Mouse (Mus musculus) stomach, embryonic 16.5 days (tissue): Measurements from ENCODE around the gene Jade1. TPM values are rescaled to one million over a fixed set of nuclear protein-coding genes. Genes with fewer than 3 reads are reported as not detected.

ENCODE experiments used
- ATAC-seq: fragments of 200-750 bp; cut with Nextera tagmentation; 2 replicates; pipeline ENCODE4 v1.8.0; 2017; ENCODE audit warnings: moderate number of reproducible peaks, moderate TSS enrichment; ENCODE audit not compliant: insufficient read depth, low FRiP score
- H3K27ac ChIP-seq: fragments of 300-500 bp; sonication (generic); 2 replicates; pipeline ENCODE4 v1.5.1; 2014; ENCODE audit warnings: low read length
- H3K27me3 ChIP-seq: fragments of 300-500 bp; sonication (generic); 2 replicates; pipeline ENCODE4 v1.6.1; 2014; ENCODE audit warnings: low read length, control low read depth, mixed read lengths; ENCODE audit not compliant: control insufficient read depth, insufficient read depth
- H3K36me3 ChIP-seq: fragments of 300-500 bp; sonication (generic); 2 replicates; pipeline ENCODE4 v1.6.1; 2014; ENCODE audit warnings: low read length; ENCODE audit not compliant: control insufficient read depth, insufficient read depth
- H3K4me1 ChIP-seq: fragments of 300-500 bp; sonication (generic); 2 replicates; pipeline ENCODE4 v1.6.1; 2014; ENCODE audit warnings: low read length, control low read depth, mixed read lengths; ENCODE audit not compliant: control insufficient read depth, insufficient read depth
- H3K4me2 ChIP-seq: fragments of 300-500 bp; sonication (generic); 2 replicates; pipeline ENCODE4 v1.6.1; 2014; ENCODE audit warnings: low read depth, low read length, mixed read lengths
- H3K4me3 ChIP-seq: fragments of 300-500 bp; sonication (generic); replicated peaks from 2 replicates; pipeline ENCODE4 v1.5.1; 2014; ENCODE audit warnings: mild to moderate bottlenecking, low read length
- H3K9ac ChIP-seq: fragments of 300-500 bp; sonication (generic); 2 replicates; pipeline ENCODE4 v1.6.1; 2014; ENCODE audit warnings: low read length
- H3K9me3 ChIP-seq: fragments of 300-500 bp; sonication (generic); replicated peaks from 2 replicates; pipeline ENCODE4 v1.6.1; 2016; ENCODE audit warnings: low read length, control low read depth; ENCODE audit not compliant: control insufficient read depth
- WGBS: fragments of 180-500 bp; shearing (Covaris S2); extraction: QIAGEN DNeasy Blood & Tissue Kit; methylation state at CpG from one replicate; pipeline ENCODE4 v1.1.7; 2014; 5-methylcytosine and 5-hydroxymethylcytosine counted together
- polyA plus RNA-seq: library from polyadenylated mRNA; unstranded; fragments of >200 nt; fragmentation: Nextera tagmentation; extraction: Ambion mirVana; gene quantifications from 2 replicates; pipeline ENCODE4 v1.2.1, GENCODE M21; 2015

Jade1 gene
- polyA plus RNA-seq, 1 experiment from 2014 or later, result 11.6 TPM

GRCm38 (mm10) chr3:41522226-41523005 is 33.1 kb upstream of the Jade1 start:
- H3K36me3 ChIP-seq, result no peaks in the 10 kb centered on the region
- H3K27ac ChIP-seq, result peak overlapping the region; percentile 77
- H3K4me1 ChIP-seq, result 0 out of 2 replicates have a peak, but pooled peaks cover 3% of the 10 kb centered on the region
- no peaks in the 10 kb centered on the region for H3K27me3 ChIP-seq
- 31% methylated on average over 18 of the region's 18 CpGs for WGBS
- H3K4me2 ChIP-seq, result peak overlapping the region; percentile 22
- peak; percentile 85; the same call in 1 of the 2 replicates for ATAC-seq
- H3K4me3 ChIP-seq, result 0 out of 2 replicates have a peak overlapping the region, but pooled peaks have one; percentile 2
- H3K9me3 ChIP-seq, result no peaks in the 10 kb centered on the region
- H3K9ac ChIP-seq, result no peak overlapping the region

GRCm38 (mm10) chr3:41523006-41523375 is 32.5 kb upstream of the Jade1 start:
- 36% methylated on average over 2 of the region's 2 CpGs for WGBS
- H3K9ac ChIP-seq, result no peak overlapping the region
- ATAC-seq, result peak; percentile 57; the same call in 1 of the 2 replicates
- no peaks in the 10 kb centered on the region for H3K36me3 ChIP-seq
- H3K4me2 ChIP-seq, result peak overlapping the region; percentile 22; the same call in 1 of the 2 replicates
- no peaks in the 10 kb centered on the region for H3K9me3 ChIP-seq
- H3K27ac ChIP-seq, result peak overlapping the region; percentile 77; the same call in 1 of the 2 replicates
- no peaks in the 10 kb centered on the region for H3K27me3 ChIP-seq
- H3K4me1 ChIP-seq, result 0 out of 2 replicates have a peak, but pooled peaks cover 3% of the 10 kb centered on the region
- H3K4me3 ChIP-seq, result no peak overlapping the region

- no peak overlapping the region for H3K4me2 ChIP-seq
- WGBS, result 86% methylated on average over 4 of the region's 4 CpGs
- H3K4me1 ChIP-seq, result 0 out of 2 replicates have a peak, but pooled peaks cover 3% of the 10 kb centered on the region
- no peak overlapping the region for H3K9ac ChIP-seq
- no peak for ATAC-seq
- no peak overlapping the region for H3K27ac ChIP-seq
- H3K9me3 ChIP-seq, result no peaks in the 10 kb centered on the region
- no peaks in the 10 kb centered on the region for H3K36me3 ChIP-seq
- H3K4me3 ChIP-seq, result no peak overlapping the region
- H3K27me3 ChIP-seq, result no peaks in the 10 kb centered on the region
Measured at GRCm38 (mm10) chr3:41523460-41523859, 32.1 kb upstream of the Jade1 start.

DNA sequence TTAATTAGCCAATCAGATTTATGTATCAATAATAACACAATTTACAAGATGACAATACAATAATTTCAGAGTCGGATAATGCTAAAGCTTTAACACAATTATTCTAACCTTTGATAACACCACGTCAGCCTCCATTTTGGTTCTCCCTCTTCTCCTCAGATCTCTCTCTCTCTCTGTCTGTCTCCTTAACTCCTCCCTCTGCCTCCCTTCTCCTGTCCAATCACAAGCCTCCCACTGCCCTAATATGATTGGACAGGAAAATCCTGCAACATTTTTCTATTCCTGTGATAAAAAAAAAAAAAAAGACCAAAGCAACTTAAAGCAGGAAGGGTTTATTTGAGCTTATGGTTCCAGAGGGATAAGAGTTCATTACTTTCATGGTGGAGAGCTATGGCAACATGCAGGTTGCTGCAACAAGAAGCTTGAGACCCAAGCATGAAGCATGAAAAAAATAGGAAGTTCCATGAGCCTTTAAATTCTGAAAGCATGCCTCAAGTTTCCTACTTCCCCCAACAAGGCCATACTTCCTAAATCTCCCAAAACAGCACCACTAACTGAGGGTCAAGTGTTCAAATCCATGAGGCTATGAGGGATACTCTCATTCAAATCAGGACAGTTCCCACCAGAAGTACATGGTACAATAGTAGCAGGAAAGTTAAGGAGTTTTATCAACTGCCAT is 27.1 kb upstream of the Jade1 start:
- H3K9me3 ChIP-seq, result no peaks in the 10 kb centered on the region
- no peaks in the 10 kb centered on the region for H3K27me3 ChIP-seq
- no peak overlapping the region for H3K4me3 ChIP-seq
- H3K4me1 ChIP-seq, result peaks cover 3% of the 10 kb centered on the region; the same call in 1 of the 2 replicates
- ATAC-seq, result no peak
- no peaks in the 10 kb centered on the region for H3K36me3 ChIP-seq
- H3K9ac ChIP-seq, result no peak overlapping the region
- 96% methylated on average over 2 of the region's 2 CpGs for WGBS
- H3K4me2 ChIP-seq, result no peak overlapping the region
- no peak overlapping the region for H3K27ac ChIP-seq

- Histone ChIP-seq H3K27ac (no peak overlapping the region), H3K9me3 (no peaks in the 10 kb centered on the region)
- WGBS, result 67% methylated on average over 3 of the region's 3 CpGs
Measured at GRCm38 (mm10) chr3:41530156-41530555, 25.4 kb upstream of the Jade1 start.

DNA sequence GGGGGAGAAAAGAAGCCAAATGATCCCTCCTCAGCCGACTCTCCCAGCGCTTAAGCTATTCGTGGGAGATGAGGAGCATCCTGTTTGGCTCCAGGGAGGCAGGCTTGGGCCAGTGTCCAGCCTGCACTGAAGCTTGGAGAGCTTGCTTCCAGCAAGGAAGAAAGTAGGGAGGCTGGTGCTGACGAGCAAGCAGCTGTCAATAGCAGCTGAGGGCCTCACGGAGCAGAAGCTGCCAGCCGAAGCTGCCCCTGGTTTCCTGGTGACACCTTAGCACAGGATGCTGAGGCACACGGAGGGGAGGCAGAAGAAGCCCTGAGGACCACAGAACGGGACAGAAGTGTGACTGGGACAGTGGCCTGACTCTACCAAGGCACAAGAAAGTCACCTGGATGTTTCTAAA is 24.0 kb upstream of the Jade1 start:
- ATAC-seq, result 0 out of 2 replicates have a peak, but pooled peaks have one; percentile 17
- Histone ChIP-seq H3K27ac (no peak overlapping the region), H3K9me3 (no peaks in the 10 kb centered on the region), H3K36me3 (no peaks in the 10 kb centered on the region), H3K9ac (no peak overlapping the region), H3K4me1 (peaks cover 3% of the 10 kb centered on the region; the same call in 1 of the 2 replicates), H3K4me2 (peak overlapping the region; percentile 8; the same call in 1 of the 2 replicates), H3K27me3 (no peaks in the 10 kb centered on the region), H3K4me3 (no peak overlapping the region)
- 19% methylated on average over 8 of the region's 8 CpGs for WGBS

More at GRCm38 (mm10) chr3:41530156-41530555, 25.4 kb upstream of the Jade1 start:
- H3K4me3 ChIP-seq, result no peak overlapping the region
- no peaks in the 10 kb centered on the region for H3K27me3 ChIP-seq
- ATAC-seq, result no peak
- no peak overlapping the region for H3K9ac ChIP-seq
- H3K36me3 ChIP-seq, result no peaks in the 10 kb centered on the region
- H3K4me2 ChIP-seq, result no peak overlapping the region
- H3K4me1 ChIP-seq, result peaks cover 3% of the 10 kb centered on the region; the same call in 1 of the 2 replicates

- Histone ChIP-seq H3K9me3 (no peaks in the 10 kb centered on the region), H3K4me3 (no peak overlapping the region), H3K9ac (no peak overlapping the region), H3K4me1 (peaks cover 3% of the 10 kb centered on the region; the same call in 1 of the 2 replicates), H3K27me3 (no peaks in the 10 kb centered on the region), H3K27ac (no peak overlapping the region), H3K4me2 (peak overlapping the region; percentile 8; the same call in 1 of the 2 replicates), H3K36me3 (no peaks in the 10 kb centered on the region)
- ATAC-seq, result peak; percentile 53; the same call in 1 of the 2 replicates
- WGBS, result 53% methylated on average over 12 of the region's 12 CpGs
Measured at GRCm38 (mm10) chr3:41532109-41532508, 23.4 kb upstream of the Jade1 start.

DNA sequence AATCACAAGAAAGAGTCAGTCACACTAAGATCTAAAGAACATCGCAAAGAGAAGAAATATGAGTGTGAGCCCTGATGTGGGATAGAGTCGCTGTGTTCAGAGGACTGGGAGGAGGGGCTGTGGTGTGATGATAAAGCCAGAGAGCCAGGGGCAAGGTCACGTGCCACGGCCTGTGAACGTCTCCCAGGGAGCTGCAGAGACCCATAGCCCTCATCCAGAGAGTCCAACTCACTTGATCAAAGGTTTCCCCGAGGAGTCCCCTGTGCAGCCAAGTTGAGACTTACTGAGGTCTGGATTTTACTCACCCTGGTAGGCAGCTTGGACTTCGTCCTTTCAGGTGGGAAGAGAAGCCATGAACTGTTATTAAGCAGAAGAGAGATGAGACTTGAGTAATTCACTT is 21.9 kb upstream of the Jade1 start:
- H3K27me3 ChIP-seq, result no peaks in the 10 kb centered on the region
- WGBS, result 47% methylated on average over 7 of the region's 7 CpGs
- 0 out of 2 replicates have a peak, but pooled peaks have one; percentile 25 for ATAC-seq

GRCm38 (mm10) chr3:41537957-41538356 is 17.6 kb upstream of the Jade1 start:
- ATAC-seq, result no peak
- Histone ChIP-seq H3K4me1 (no peaks in the 10 kb centered on the region), H3K4me3 (no peak overlapping the region), H3K27me3 (no peaks in the 10 kb centered on the region), H3K27ac (no peak overlapping the region), H3K9me3 (no peaks in the 10 kb centered on the region), H3K9ac (no peak overlapping the region), H3K4me2 (no peak overlapping the region), H3K36me3 (no peaks in the 10 kb centered on the region)
- WGBS, result 84% methylated on average over 2 of the region's 2 CpGs

More for the DNA sequence above, 21.9 kb upstream of the Jade1 start:
- Histone ChIP-seq H3K4me1 (peaks cover 3% of the 10 kb centered on the region; the same call in 1 of the 2 replicates), H3K4me3 (no peak overlapping the region), H3K9me3 (no peaks in the 10 kb centered on the region), H3K4me2 (no peak overlapping the region), H3K36me3 (no peaks in the 10 kb centered on the region), H3K27ac (no peak overlapping the region), H3K9ac (no peak overlapping the region)
